Mouse (Mus musculus) E14TG2a.4 (cell line): Measurements from ENCODE around the gene Akr1a1.
A peak's percentile ranks its signal among the peaks of the same experiment; 100 is the strongest.

Source experiments
- H3K27me3 ChIP-seq: 2 replicates; pipeline ENCODE4 v1.6.1; 2014; ENCODE audit warnings: low read length, control low read depth; ENCODE audit not compliant: insufficient read depth
- H3K36me3 ChIP-seq: 2 replicates; pipeline ENCODE4 v1.6.1; 2014; ENCODE audit warnings: low read length, control low read depth; ENCODE audit not compliant: insufficient read depth
- H3K4me1 ChIP-seq: replicated peaks from 2 replicates; pipeline ENCODE4 v1.6.1; 2014; ENCODE audit warnings: low read depth, low read length, control low read depth
- H3K4me3 ChIP-seq: replicated peaks from 2 replicates; pipeline ENCODE4 v1.5.1; 2014; ENCODE audit warnings: mild to moderate bottlenecking, low read length
- H3K9me3 ChIP-seq: 2 replicates; pipeline ENCODE4 v1.6.1; 2014; ENCODE audit warnings: low read length, control low read depth
- CTCF ChIP-seq: conservative IDR thresholded peaks from 2 replicates; pipeline ENCODE4 v1.5.1; 2014; ENCODE audit warnings: low read length
- NANOG ChIP-seq: IDR thresholded peaks from 2 replicates; pipeline ENCODE4 v1.6.1; 2014; ENCODE audit warnings: borderline replicate concordance, low read length, mixed read lengths
- POU5F1 ChIP-seq: IDR thresholded peaks from 2 replicates; pipeline ENCODE4 v1.6.1; 2014; ENCODE audit warnings: low read length, borderline replicate concordance

Akr1a1 gene

GRCm38 (mm10) chr4:116626658-116627358, 24.7 kb downstream of the Akr1a1 start:
- H3K27me3 ChIP-seq, result no peaks in the 10 kb centered on the region
- peak overlapping the region; percentile 100 for H3K4me3 ChIP-seq
- H3K4me1 ChIP-seq, result peaks cover 51% of the 10 kb centered on the region
- no peak for TF ChIP-seq NANOG
- no peak for TF ChIP-seq POU5F1
- TF ChIP-seq CTCF, result no peak
- no peaks in the 10 kb centered on the region for H3K9me3 ChIP-seq
- peaks cover 41% of the 10 kb centered on the region for H3K36me3 ChIP-seq

DNA sequence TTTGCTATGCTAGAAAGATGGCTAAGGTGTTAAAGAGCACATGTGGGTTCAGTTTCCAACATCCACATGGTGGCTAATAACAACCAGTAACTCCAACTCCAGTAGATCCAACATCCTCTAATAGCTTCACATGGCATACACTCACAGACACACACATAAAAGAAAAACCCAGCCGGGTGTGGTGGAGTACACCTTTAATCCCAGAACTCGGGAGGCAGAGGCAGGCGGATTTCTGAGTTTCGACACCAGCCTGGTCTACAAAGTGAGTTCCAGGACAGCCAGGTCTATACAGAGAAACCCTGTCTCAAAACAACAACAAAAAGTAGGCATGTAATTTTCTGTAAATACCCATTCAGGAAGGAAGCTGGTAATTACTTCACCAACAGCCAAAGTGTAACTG, 26.6 kb downstream of the Akr1a1 start:
- Histone ChIP-seq H3K4me3 (peak overlapping the region; percentile 100), H3K27me3 (no peaks in the 10 kb centered on the region), H3K9me3 (no peaks in the 10 kb centered on the region), H3K36me3 (peaks cover 61% of the 10 kb centered on the region), H3K4me1 (peaks cover 63% of the 10 kb centered on the region)
- TF ChIP-seq CTCF, result no peak

- H3K4me1 ChIP-seq, result peaks cover 40% of the 10 kb centered on the region
- H3K27me3 ChIP-seq, result no peaks in the 10 kb centered on the region
- peaks cover 96% of the 10 kb centered on the region for H3K36me3 ChIP-seq
- no peaks in the 10 kb centered on the region for H3K9me3 ChIP-seq
- H3K4me3 ChIP-seq, result no peak overlapping the region
- TF ChIP-seq NANOG, result no peak
- no peak for TF ChIP-seq CTCF
- TF ChIP-seq POU5F1, result no peak
These were observed 36.2 kb downstream of the Akr1a1 start for GRCm38 (mm10) chr4:116615237-116615636.

- H3K4me1 ChIP-seq, result peaks cover 49% of the 10 kb centered on the region
- no peak for TF ChIP-seq POU5F1
- no peak for TF ChIP-seq CTCF
- TF ChIP-seq NANOG, result no peak
- no peaks in the 10 kb centered on the region for H3K27me3 ChIP-seq
- H3K36me3 ChIP-seq, result peaks cover 95% of the 10 kb centered on the region
- H3K4me3 ChIP-seq, result no peak overlapping the region
- H3K9me3 ChIP-seq, result no peaks in the 10 kb centered on the region
These were observed 38.9 kb downstream of the Akr1a1 start for GRCm38 (mm10) chr4:116612621-116613020.

DNA sequence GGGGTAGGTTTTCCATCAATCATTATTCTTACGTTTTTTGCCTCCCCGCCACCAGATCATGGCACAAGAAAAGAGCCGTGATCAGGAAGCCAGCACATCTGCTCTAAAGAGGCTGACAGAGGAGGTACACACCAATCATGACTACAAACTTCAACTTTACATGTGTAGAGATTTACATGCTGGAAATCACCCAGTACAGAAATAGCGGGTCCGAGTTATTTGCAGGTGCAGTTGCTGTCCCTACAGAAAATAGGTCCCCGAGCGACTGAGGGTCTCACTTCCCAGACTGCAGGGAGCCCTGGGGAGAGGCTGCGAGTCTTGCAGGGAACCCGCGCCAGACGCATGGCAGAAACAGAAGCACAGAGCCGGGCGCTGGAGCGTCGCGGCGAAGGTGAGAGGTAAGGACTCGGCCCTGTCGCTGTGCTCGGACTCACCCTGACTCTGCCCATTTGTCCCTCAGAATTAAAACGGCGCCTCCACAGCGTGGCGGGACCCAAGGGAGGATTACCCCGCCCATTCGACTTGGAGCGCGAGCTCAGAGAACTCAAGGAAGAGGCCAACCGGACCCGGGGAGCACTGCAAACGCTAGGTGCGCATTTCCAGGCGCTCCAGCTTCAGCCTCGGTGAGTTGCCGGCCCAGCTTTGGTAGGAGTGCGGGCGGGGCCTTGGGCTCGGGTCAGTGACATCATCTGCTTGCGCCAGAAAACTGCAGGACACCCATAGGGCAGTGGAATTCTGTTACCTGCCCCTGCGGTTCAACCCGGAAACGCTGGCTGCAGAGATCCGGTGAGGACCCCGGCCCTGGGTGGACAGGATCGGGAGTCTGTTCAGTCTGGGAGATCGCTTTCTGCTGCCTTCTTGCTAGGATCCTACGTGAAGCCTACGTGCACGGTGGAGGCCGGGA, 54.2 kb downstream of the Akr1a1 start:
- peaks cover 40% of the 10 kb centered on the region for H3K4me1 ChIP-seq
- H3K36me3 ChIP-seq, result peaks cover 61% of the 10 kb centered on the region
- no peaks in the 10 kb centered on the region for H3K27me3 ChIP-seq
- TF ChIP-seq NANOG (no peak), POU5F1 (no peak), CTCF (no peak)
- no peaks in the 10 kb centered on the region for H3K9me3 ChIP-seq
- peak overlapping the region; percentile 92 for H3K4me3 ChIP-seq

- Histone ChIP-seq H3K27me3 (no peaks in the 10 kb centered on the region), H3K4me1 (peaks cover 45% of the 10 kb centered on the region), H3K36me3 (peaks cover 61% of the 10 kb centered on the region), H3K4me3 (peak within 1 kb of the TSS; percentile 92), H3K9me3 (no peaks in the 10 kb centered on the region)
- TF ChIP-seq CTCF (no peak), POU5F1 (no peak), NANOG (no peak)
These were observed 55.1 kb downstream of the Akr1a1 start, which contains the start of gene Ccdc17 for GRCm38 (mm10) chr4:116596379-116596778. Gene Ccdc17, plus strand, starts transcription at chr4:116596654.

- H3K36me3 ChIP-seq, result peaks cover 61% of the 10 kb centered on the region
- H3K4me3 ChIP-seq, result no peak overlapping the region
- TF ChIP-seq CTCF (no peak), POU5F1 (no peak), NANOG (no peak)
- H3K4me1 ChIP-seq, result peaks cover 45% of the 10 kb centered on the region
- H3K9me3 ChIP-seq, result no peaks in the 10 kb centered on the region
- H3K27me3 ChIP-seq, result no peaks in the 10 kb centered on the region
These were observed 55.7 kb downstream of the Akr1a1 start for GRCm38 (mm10) chr4:116595793-116596192.
